Mouse (Mus musculus) hindbrain, embryonic 16.5 days (tissue): Measurements from ENCODE around the gene Fam193a. TPM values are rescaled to one million over a fixed set of nuclear protein-coding genes. Genes with fewer than 3 reads are reported as not detected.

ENCODE experiments used
- ATAC-seq: fragments of 200-750 bp; cut with Nextera tagmentation; 2 replicates; pipeline ENCODE4 v1.8.0; 2017; ENCODE audit warnings: moderate TSS enrichment, moderate library complexity
- H3K27ac ChIP-seq: fragments of 300-500 bp; sonication (generic); 2 replicates; pipeline ENCODE4 v1.5.1; 2014; ENCODE audit warnings: low read depth, mild to moderate bottlenecking, control low read depth, low read length, moderate library complexity
- H3K27me3 ChIP-seq: fragments of 300-500 bp; sonication (generic); replicated peaks from 2 replicates; pipeline ENCODE4 v1.6.1; 2014; ENCODE audit warnings: low read length; ENCODE audit not compliant: control insufficient read depth, insufficient read depth
- H3K36me3 ChIP-seq: fragments of 300-500 bp; sonication (generic); 2 replicates; pipeline ENCODE4 v1.6.1; 2014; ENCODE audit warnings: mild to moderate bottlenecking, low read length, moderate library complexity, mixed read lengths; ENCODE audit not compliant: control insufficient read depth, insufficient read depth
- H3K4me1 ChIP-seq: fragments of 300-500 bp; sonication (generic); 2 replicates; pipeline ENCODE4 v1.6.1; 2014; ENCODE audit warnings: low read depth, low read length; ENCODE audit not compliant: control insufficient read depth, insufficient read depth
- H3K4me2 ChIP-seq: fragments of 300-500 bp; sonication (generic); 2 replicates; pipeline ENCODE4 v1.6.1; 2014; ENCODE audit warnings: mild to moderate bottlenecking, low read length, control low read depth, moderate library complexity
- H3K4me3 ChIP-seq: fragments of 300-500 bp; sonication (generic); 2 replicates; pipeline ENCODE4 v1.5.1; 2014; ENCODE audit warnings: mild to moderate bottlenecking, low read length, control low read depth, moderate library complexity
- H3K9ac ChIP-seq: fragments of 300-500 bp; sonication (generic); 2 replicates; pipeline ENCODE4 v1.6.1; 2014; ENCODE audit warnings: low read depth, mild to moderate bottlenecking, control low read depth, low read length, moderate library complexity
- H3K9me3 ChIP-seq: fragments of 300-500 bp; sonication (generic); 2 replicates; pipeline ENCODE4 v1.6.1; 2014; ENCODE audit warnings: mild to moderate bottlenecking, low read length, moderate library complexity; ENCODE audit not compliant: control insufficient read depth
- WGBS: fragments of 180-500 bp; shearing (Covaris S2); extraction: QIAGEN DNeasy Blood & Tissue Kit; methylation state at CpG from one replicate; pipeline ENCODE4 v1.1.7; 2014; 5-methylcytosine and 5-hydroxymethylcytosine counted together
- polyA plus RNA-seq: library from polyadenylated mRNA; unstranded; fragments of >200 nt; fragmentation: Nextera tagmentation; extraction: Ambion mirVana; gene quantifications from 2 replicates; pipeline ENCODE4 v1.2.1, GENCODE M21; 2015

The Fam193a gene
- 13.4 and 14.8 TPM in 2 replicates for polyA plus RNA-seq

- peak within 1 kb of the TSS; percentile 74 for H3K4me2 ChIP-seq
- peaks cover 16% of the 10 kb centered on the region for H3K4me1 ChIP-seq
- no peaks in the 10 kb centered on the region for H3K36me3 ChIP-seq
- ATAC-seq, result peak; percentile 100
- no peaks in the 10 kb centered on the region for H3K27me3 ChIP-seq
- peak within 1 kb of the TSS; percentile 91 for H3K27ac ChIP-seq
- H3K4me3 ChIP-seq, result peak within 1 kb of the TSS; percentile 94
- H3K9ac ChIP-seq, result peak within 1 kb of the TSS; percentile 97
- WGBS, result under 1% methylated on average over 41 of the region's 64 CpGs
- H3K9me3 ChIP-seq, result no peaks in the 10 kb centered on the region
Observed at GRCm38 (mm10) chr5:34369341-34370021, at the start of gene Fam193a. Gene Fam193a (plus strand): TSS chr5:34369933.

DNA sequence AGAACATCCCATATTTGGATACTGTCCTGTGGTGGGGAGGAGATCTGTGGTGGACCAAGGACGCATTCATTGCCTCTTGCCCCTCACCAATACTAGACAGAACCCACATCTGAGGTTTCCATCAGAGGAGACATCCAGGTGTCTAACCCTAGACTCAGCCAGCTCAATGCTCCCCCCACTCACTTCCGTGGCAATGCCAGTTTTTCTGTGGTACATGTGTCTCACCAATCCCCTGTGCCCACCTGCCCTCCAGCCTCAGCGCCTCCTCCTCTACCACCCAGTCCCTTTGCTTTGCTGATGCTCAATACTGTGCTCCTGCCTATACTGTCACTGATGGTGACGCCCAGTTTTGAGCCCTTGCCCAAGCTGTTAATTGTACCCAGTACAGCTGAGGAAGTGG is 48.5 kb upstream of the Fam193a start:
- WGBS, result 87% methylated on average over 4 of the region's 4 CpGs

DNA sequence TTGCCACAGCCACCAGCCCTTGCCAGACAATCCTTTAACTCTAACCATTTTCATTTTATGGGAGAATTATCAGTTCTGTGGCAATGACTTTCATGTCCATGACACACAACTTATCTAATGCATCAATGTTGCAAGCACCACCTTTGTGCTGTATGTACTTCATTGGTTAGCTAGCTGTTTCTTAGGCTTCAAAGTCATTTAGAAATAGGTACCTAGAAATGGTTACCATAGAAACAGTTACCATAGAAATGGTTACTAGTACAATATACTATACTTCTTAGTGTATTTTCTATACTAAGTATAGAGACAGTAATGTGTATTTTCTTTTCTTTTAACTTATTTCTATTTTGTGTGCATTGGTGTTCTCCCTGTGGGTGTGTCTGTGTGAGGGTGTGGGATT is 44.4 kb upstream of the Fam193a start:
- no peak for ATAC-seq
- Histone ChIP-seq H3K9ac (no peak overlapping the region), H3K4me2 (no peak overlapping the region), H3K27me3 (no peaks in the 10 kb centered on the region), H3K4me3 (no peak overlapping the region), H3K27ac (no peak overlapping the region), H3K36me3 (no peaks in the 10 kb centered on the region), H3K9me3 (no peaks in the 10 kb centered on the region), H3K4me1 (peaks cover 4% of the 10 kb centered on the region)

More for the DNA sequence above, 48.5 kb upstream of the Fam193a start:
- ATAC-seq, result no peak
- no peaks in the 10 kb centered on the region for H3K36me3 ChIP-seq
- no peaks in the 10 kb centered on the region for H3K9me3 ChIP-seq
- H3K4me1 ChIP-seq, result no peaks in the 10 kb centered on the region
- H3K9ac ChIP-seq, result no peak overlapping the region
- no peak overlapping the region for H3K4me3 ChIP-seq
- H3K4me2 ChIP-seq, result no peak overlapping the region
- H3K27me3 ChIP-seq, result no peaks in the 10 kb centered on the region
- no peak overlapping the region for H3K27ac ChIP-seq

GRCm38 (mm10) chr5:34326249-34326691 is 43.5 kb upstream of the Fam193a start:
- Histone ChIP-seq H3K36me3 (no peaks in the 10 kb centered on the region), H3K27me3 (no peaks in the 10 kb centered on the region), H3K9ac (no peak overlapping the region; the same call in 1 of the 2 replicates), H3K27ac (no peak overlapping the region; the same call in 1 of the 2 replicates), H3K4me3 (no peak overlapping the region), H3K4me1 (peaks cover 4% of the 10 kb centered on the region), H3K9me3 (no peaks in the 10 kb centered on the region), H3K4me2 (no peak overlapping the region)
- 34% methylated on average over 4 of the region's 4 CpGs for WGBS
- no peak; the same call in 1 of the 2 replicates for ATAC-seq

DNA sequence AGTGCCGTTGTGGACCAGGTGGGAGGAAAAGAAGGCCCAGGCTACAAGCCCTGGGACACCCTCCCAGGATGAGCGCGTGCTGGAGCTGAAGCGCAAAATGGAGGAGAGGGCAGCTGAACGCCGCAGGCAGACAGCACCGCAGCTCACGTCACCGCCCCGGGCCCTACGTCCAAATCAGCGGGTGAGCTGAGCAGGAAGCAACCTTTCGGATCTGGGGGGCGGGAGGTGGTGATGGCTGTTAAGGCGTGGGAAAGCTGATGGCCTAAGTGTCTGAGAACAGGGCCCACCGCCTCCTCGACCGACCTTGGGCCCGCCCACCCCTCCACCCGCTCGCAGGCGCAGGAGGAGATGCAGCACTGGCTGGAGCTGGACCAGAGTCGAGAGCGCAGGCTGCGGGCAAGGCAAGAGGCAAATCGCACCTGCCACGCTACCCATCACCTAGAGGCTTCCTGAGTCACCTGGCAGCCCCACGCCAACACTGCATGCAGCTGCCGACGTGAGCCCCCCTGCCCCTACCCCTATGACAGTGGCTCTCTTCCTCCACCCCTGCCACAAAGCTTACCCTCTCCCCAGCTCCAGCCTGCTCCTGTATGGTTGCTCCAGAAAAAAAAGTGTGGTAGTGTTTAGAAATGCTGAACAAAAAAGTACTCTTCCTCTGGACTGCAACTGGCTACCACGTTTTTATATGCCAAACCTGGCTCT is 42.7 kb upstream of the Fam193a start:
- H3K4me2 ChIP-seq, result peak overlapping the region; percentile 61
- 16% methylated on average over 26 of the region's 31 CpGs for WGBS
- H3K27me3 ChIP-seq, result no peaks in the 10 kb centered on the region
- peak overlapping the region; percentile 70 for H3K9ac ChIP-seq
- peak; percentile 86 for ATAC-seq
- peaks cover 4% of the 10 kb centered on the region for H3K4me1 ChIP-seq
- peak overlapping the region; percentile 32 for H3K4me3 ChIP-seq
- no peaks in the 10 kb centered on the region for H3K9me3 ChIP-seq
- no peaks in the 10 kb centered on the region for H3K36me3 ChIP-seq
- peak overlapping the region; percentile 12; the same call in 1 of the 2 replicates for H3K27ac ChIP-seq

- Histone ChIP-seq H3K9me3 (no peaks in the 10 kb centered on the region), H3K4me3 (no peak overlapping the region), H3K27ac (no peak overlapping the region), H3K4me2 (no peak overlapping the region), H3K27me3 (no peaks in the 10 kb centered on the region), H3K36me3 (no peaks in the 10 kb centered on the region), H3K4me1 (peaks cover 5% of the 10 kb centered on the region), H3K9ac (no peak overlapping the region)
- ATAC-seq, result no peak
- 94% methylated on average over 2 of the region's 2 CpGs for WGBS
Observed at GRCm38 (mm10) chr5:34330136-34330535, 39.6 kb upstream of the Fam193a start.

DNA sequence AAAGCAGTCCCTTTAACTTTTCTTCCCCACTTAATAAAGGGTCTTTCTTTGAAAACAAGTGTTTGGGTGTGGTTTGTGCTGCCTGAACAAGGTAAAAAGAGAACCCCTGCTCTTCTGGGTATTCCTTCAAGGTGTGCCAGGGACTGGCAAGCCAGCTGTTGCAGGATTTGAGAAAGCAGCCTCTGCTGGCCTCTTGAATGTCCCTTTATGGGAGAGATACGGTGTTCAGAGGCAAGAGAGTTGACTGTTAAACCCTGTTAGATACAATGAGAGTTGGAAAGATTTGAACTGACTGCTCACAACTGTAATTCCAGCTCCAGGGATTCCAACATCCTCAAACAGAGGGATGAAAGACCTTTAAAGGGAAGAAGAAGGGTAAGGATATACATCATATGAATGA is 35.7 kb upstream of the Fam193a start:
- no peaks in the 10 kb centered on the region for H3K36me3 ChIP-seq
- 93% methylated on average over 1 of the region's 1 CpGs for WGBS
- ATAC-seq, result no peak

DNA sequence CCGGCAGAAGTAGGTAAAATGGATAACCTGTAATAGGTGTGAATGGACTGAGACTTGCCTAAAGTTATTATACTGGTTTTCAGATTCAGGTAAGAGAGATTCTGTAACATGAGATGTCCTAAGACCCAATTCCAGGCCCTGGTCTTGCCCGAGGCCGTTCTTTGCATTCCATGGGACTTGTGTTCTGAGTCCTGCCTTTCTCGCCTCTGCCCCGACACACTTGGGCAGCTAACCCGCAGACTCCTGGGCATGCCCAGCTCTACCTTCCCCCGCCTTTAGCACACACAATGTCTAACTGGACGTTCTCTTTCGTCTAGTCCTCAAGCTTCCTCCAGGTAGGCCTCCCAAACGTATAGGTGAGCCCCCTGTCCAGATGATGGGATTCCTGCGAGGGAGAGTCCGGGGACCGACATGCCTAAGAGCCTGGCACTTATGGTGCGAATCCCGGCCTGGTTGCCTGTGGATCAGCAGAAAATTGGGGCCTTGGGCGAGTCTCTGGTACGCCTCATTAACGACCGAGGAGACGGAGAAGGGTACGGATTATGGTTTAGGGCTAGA is 34.1 kb upstream of the Fam193a start:
- no peaks in the 10 kb centered on the region for H3K27me3 ChIP-seq
- H3K9ac ChIP-seq, result peak overlapping the region; percentile 94
- H3K4me3 ChIP-seq, result peak overlapping the region; percentile 88
- peak overlapping the region; percentile 96 for H3K4me2 ChIP-seq
- H3K4me1 ChIP-seq, result peaks cover 19% of the 10 kb centered on the region
- peak; percentile 75 for ATAC-seq
- peak overlapping the region; percentile 90 for H3K27ac ChIP-seq
- H3K9me3 ChIP-seq, result no peaks in the 10 kb centered on the region
- H3K36me3 ChIP-seq, result no peaks in the 10 kb centered on the region
- WGBS, result 4% methylated on average over 21 of the region's 21 CpGs

More for the DNA sequence above, 35.7 kb upstream of the Fam193a start:
- no peaks in the 10 kb centered on the region for H3K27me3 ChIP-seq
- peaks cover 19% of the 10 kb centered on the region for H3K4me1 ChIP-seq
- no peak overlapping the region for H3K4me2 ChIP-seq
- no peak overlapping the region for H3K9ac ChIP-seq
- H3K27ac ChIP-seq, result no peak overlapping the region
- H3K4me3 ChIP-seq, result no peak overlapping the region
- H3K9me3 ChIP-seq, result no peaks in the 10 kb centered on the region
